Mouse (Mus musculus) embryonic facial prominence, embryonic 12.5 days (tissue): ENCODE measurements around the gene Tsfm. TPM values are rescaled to one million over a fixed set of nuclear protein-coding genes. Genes with fewer than 3 reads are reported as not detected.

Experiments used
- ATAC-seq: fragments of 200-750 bp; cut with Nextera tagmentation; 2 replicates; pipeline ENCODE4 v1.8.0; 2017; ENCODE audit not compliant: insufficient number of reproducible peaks, insufficient read depth, low FRiP score, low TSS enrichment
- H3K27ac ChIP-seq: fragments of 300-500 bp; sonication (generic); 2 replicates; pipeline ENCODE4 v1.5.1; 2016; ENCODE audit warnings: mild to moderate bottlenecking
- H3K27me3 ChIP-seq: fragments of 300-500 bp; sonication (generic); 2 replicates; pipeline ENCODE4 v1.6.1; 2016; ENCODE audit warnings: mild to moderate bottlenecking, moderate library complexity
- H3K36me3 ChIP-seq: fragments of 300-500 bp; sonication (generic); 2 replicates; pipeline ENCODE4 v1.6.1; 2016; ENCODE audit warnings: mild to moderate bottlenecking
- H3K4me1 ChIP-seq: fragments of 300-500 bp; sonication (generic); 2 replicates; pipeline ENCODE4 v1.6.1; 2016
- H3K4me2 ChIP-seq: fragments of 300-500 bp; sonication (generic); replicated peaks from 2 replicates; pipeline ENCODE4 v1.6.1; 2016; ENCODE audit warnings: mild to moderate bottlenecking, moderate library complexity
- H3K4me3 ChIP-seq: fragments of 300-500 bp; sonication (generic); 2 replicates; pipeline ENCODE4 v1.5.1; 2016; ENCODE audit warnings: mild to moderate bottlenecking
- H3K9ac ChIP-seq: fragments of 300-500 bp; sonication (generic); 2 replicates; pipeline ENCODE4 v1.6.1; 2016; ENCODE audit warnings: mild to moderate bottlenecking, moderate library complexity
- H3K9me3 ChIP-seq: fragments of 300-500 bp; sonication (generic); 2 replicates; pipeline ENCODE4 v1.6.1; 2016; ENCODE audit warnings: mild to moderate bottlenecking, moderate library complexity
- WGBS: fragments of 180-500 bp; shearing (Covaris S2); methylation state at CpG from one replicate; pipeline ENCODE4 v1.1.7; 2016; 5-methylcytosine and 5-hydroxymethylcytosine counted together
- polyA plus RNA-seq: library from polyadenylated mRNA; unstranded; fragments of >200 nt; fragmentation: Nextera tagmentation; extraction: Ambion mirVana; gene quantifications from 2 replicates; pipeline ENCODE4 v1.2.1, GENCODE M21; 2016

Tsfm gene
- polyA plus RNA-seq, 1 experiment from 2014 or later: 84.1 TPM

DNA sequence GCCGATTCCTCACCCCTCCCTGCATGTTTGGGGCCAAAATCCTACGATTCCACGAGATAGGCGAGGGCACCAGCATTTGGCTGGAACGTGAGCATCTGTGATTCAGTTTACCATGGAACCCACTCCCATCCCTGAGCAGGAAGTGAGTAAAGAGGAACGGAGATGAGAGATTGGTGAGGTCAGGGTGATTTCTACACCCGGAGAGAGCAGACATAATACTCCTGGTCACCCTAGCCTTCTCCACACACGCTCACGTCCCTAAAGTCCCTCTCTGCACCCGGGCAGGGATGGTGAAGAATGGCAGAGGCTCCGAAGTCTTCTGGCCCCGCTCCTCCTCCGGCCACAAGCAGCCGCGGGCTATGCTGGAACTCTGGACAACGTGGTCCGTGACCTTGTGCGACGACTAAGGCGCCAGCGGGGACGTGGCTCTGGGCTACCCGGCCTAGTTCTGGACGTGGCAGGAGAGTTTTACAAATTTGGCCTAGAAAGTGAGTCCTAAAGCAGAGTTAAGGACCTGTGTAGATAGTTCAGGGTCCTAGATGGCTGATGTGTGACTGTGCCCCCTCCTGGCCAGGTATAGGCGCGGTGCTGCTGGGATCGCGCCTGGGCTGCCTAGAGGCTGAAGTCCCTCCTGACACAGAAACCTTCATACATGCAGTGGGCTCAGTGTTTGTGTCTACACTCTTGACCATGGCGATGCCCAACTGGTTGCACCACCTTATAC lies 18.9 kb upstream of the Tsfm start:
- H3K27ac ChIP-seq: no peak overlapping the region
- H3K36me3 ChIP-seq: peaks cover 5% of the 10 kb centered on the region; the same call in 1 of the 2 replicates
- 2% methylated on average over 29 of the region's 29 CpGs for WGBS
- H3K9me3 ChIP-seq: no peaks in the 10 kb centered on the region
- peaks cover 3% of the 10 kb centered on the region; the same call in 1 of the 2 replicates for H3K4me1 ChIP-seq
- no peak overlapping the region for H3K9ac ChIP-seq
- H3K4me3 ChIP-seq: peak overlapping the region; percentile 6; the same call in 1 of the 2 replicates
- ATAC-seq: no peak
- peak overlapping the region; percentile 1; the same call in 1 of the 2 replicates for H3K4me2 ChIP-seq
- peaks cover 53% of the 10 kb centered on the region for H3K27me3 ChIP-seq

- ATAC-seq: no peak
- Histone ChIP-seq H3K27me3 (peaks cover 53% of the 10 kb centered on the region), H3K9ac (no peak overlapping the region), H3K36me3 (peaks cover 5% of the 10 kb centered on the region; the same call in 1 of the 2 replicates), H3K4me2 (peak overlapping the region; percentile 1), H3K4me1 (peaks cover 3% of the 10 kb centered on the region; the same call in 1 of the 2 replicates), H3K27ac (no peak overlapping the region), H3K9me3 (no peaks in the 10 kb centered on the region), H3K4me3 (0 out of 2 replicates have a peak overlapping the region, but pooled peaks have one; percentile 6)
- WGBS: 4% methylated on average over 35 of the region's 35 CpGs
Measured at GRCm38 (mm10) chr10:127048608-127049394, 18.2 kb upstream of the Tsfm start.

DNA sequence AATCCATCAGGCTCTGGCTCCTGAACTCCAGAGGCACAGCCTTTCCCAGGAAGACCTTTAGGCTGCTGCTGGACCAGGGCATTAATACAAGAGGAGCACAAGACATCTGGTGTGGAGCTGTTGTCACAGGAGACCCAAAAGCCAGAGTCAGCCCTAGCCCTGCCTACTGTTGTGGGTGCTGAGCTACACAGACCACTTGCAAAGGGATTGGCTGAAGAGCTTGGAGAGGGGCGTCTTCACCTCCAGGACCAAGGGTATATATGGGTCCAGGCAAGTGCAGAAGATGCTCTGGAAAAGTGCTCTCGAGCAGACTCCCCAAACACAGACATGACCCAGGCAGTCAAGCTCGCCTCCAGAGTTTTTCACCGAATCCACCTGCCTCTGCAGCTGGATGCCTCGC lies 17.3 kb upstream of the Tsfm start, which contains the start of gene Cyp27b1:
Gene Cyp27b1, plus strand, starts transcription at position 297 of the 400 bp plus-strand sequence.
- no peak for ATAC-seq
- peaks cover 53% of the 10 kb centered on the region for H3K27me3 ChIP-seq
- peak within 1 kb of the TSS; percentile 1 for H3K4me2 ChIP-seq
- H3K4me3 ChIP-seq: 0 out of 2 replicates have a peak within 1 kb of the TSS, but pooled peaks have one; percentile 6
- 26% methylated on average over 5 of the region's 5 CpGs for WGBS
- peaks cover 10% of the 10 kb centered on the region for H3K36me3 ChIP-seq
- H3K4me1 ChIP-seq: peaks cover 6% of the 10 kb centered on the region; the same call in 1 of the 2 replicates
- no peak within 1 kb of the TSS for H3K9ac ChIP-seq
- H3K27ac ChIP-seq: no peak within 1 kb of the TSS
- no peaks in the 10 kb centered on the region for H3K9me3 ChIP-seq

GRCm38 (mm10) chr10:127043187-127043586 lies 12.5 kb upstream of the Tsfm start:
- Histone ChIP-seq H3K36me3 (peaks cover 10% of the 10 kb centered on the region), H3K27me3 (peaks cover 22% of the 10 kb centered on the region), H3K4me1 (peaks cover 9% of the 10 kb centered on the region; the same call in 1 of the 2 replicates), H3K9me3 (no peaks in the 10 kb centered on the region), H3K4me3 (no peak overlapping the region), H3K4me2 (no peak overlapping the region), H3K9ac (no peak overlapping the region), H3K27ac (no peak overlapping the region)
- ATAC-seq: no peak
- WGBS: 81% methylated on average over 6 of the region's 6 CpGs

DNA sequence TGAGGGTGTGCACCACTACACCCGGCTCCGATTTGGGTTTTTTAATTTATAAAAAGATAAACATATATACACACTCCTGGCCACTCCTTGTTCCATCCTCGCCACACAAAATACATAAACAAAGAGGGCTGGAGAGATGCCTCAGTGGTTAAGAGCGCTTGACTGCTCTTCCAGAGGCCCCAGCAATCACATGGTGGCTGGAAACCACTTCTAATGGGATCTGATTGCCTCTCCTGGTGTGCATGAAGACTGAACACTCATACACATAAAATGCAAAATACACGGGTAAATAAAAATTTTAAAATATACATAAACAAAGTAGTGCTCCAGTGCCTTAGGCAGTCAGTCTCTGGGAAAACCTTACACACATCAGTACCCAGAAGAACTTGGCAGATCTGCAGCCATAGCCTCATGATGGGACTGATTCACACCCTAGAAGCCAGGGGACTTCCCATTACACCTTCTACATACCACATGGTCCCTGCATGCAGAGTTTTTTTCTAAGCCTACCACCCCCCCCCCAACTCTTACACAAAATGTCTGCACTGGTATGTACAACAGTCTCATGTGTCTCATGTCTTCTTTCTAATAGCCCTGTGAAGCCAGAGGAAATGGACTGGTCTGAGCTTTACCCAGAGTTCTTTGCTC lies 12.0 kb upstream of the Tsfm start:
- H3K4me1 ChIP-seq: peaks cover 9% of the 10 kb centered on the region; the same call in 1 of the 2 replicates
- H3K9me3 ChIP-seq: no peaks in the 10 kb centered on the region
- H3K27ac ChIP-seq: no peak overlapping the region
- H3K27me3 ChIP-seq: peaks cover 16% of the 10 kb centered on the region
- peak overlapping the region; percentile 97 for H3K4me2 ChIP-seq
- 16% methylated on average over 5 of the region's 5 CpGs for WGBS
- ATAC-seq: no peak
- peaks cover 10% of the 10 kb centered on the region for H3K36me3 ChIP-seq
- H3K9ac ChIP-seq: peak overlapping the region; percentile 68
- peak overlapping the region; percentile 83 for H3K4me3 ChIP-seq

DNA sequence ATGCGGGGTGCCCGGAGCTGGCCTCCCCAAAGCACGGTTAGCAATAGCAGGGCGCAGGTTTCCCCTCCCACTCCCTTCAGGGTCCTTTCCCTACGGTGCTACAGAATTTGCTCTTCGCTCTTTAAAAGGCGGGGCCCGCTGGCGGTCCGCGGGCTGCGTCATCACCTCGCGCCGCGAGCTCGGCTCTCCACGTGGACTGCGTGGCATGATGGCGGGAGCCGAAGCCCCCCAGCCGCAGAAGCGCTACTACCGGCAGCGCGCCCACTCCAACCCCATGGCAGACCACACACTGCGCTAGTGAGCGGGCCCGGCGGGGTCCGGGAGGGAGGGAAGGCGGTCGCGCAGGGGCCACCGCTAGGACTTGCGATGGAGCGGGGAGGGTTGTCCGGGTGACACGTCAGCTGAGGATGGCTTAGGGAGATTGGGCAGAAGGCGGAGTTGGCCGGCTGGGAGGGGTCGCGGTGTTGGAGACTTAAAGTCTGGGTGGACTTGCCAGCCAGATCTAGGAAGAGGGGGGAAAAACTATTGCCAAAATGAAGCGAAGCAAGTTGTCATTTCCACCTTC lies 11.2 kb upstream of the Tsfm start:
- H3K4me3 ChIP-seq: peak overlapping the region; percentile 83
- peaks cover 9% of the 10 kb centered on the region; the same call in 1 of the 2 replicates for H3K4me1 ChIP-seq
- peaks cover 10% of the 10 kb centered on the region for H3K36me3 ChIP-seq
- no peaks in the 10 kb centered on the region for H3K9me3 ChIP-seq
- peak; percentile 79 for ATAC-seq
- peaks cover 10% of the 10 kb centered on the region; the same call in 1 of the 2 replicates for H3K27me3 ChIP-seq
- peak overlapping the region; percentile 80; the same call in 1 of the 2 replicates for H3K27ac ChIP-seq
- peak overlapping the region; percentile 68 for H3K9ac ChIP-seq
- WGBS: under 1% methylated on average over 44 of the region's 44 CpGs
- H3K4me2 ChIP-seq: peak overlapping the region; percentile 97

DNA sequence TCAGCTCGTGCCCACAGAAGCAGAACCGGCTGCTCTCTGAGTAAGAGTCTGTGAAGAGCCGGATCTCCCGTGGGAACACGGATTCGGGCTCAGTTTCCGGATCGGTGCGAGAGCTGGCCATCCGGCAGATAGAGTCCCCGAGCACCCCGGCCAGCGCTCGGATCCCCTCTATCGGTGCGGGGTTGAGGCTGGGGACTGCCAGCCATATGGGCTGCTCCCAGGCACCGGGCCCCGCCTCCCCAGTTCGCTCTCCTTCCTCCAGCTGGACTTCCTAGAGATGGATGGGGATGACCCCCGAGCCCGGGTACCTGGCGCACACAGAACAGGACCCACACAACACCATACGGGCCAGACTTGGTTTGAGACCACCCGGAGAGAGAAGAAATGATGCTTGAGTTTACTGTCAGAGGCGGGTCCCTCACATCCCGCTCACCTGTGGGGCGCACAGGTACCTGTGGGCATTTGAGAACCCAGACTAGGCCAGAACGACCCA lies 10.7 kb upstream of the Tsfm start, which contains the start of the genes Mettl1 and Eef1akmt3:
Gene Mettl1, plus strand, starts transcription at position 141 of the 493 bp plus-strand sequence.
Gene Eef1akmt3, minus strand, starts transcription at position 240 of the 493 bp plus-strand sequence.
- Histone ChIP-seq H3K4me3 (peak within 1 kb of the TSS; percentile 83), H3K27me3 (peaks cover 10% of the 10 kb centered on the region; the same call in 1 of the 2 replicates), H3K4me2 (peak within 1 kb of the TSS; percentile 97), H3K4me1 (peaks cover 9% of the 10 kb centered on the region; the same call in 1 of the 2 replicates), H3K9ac (peak within 1 kb of the TSS; percentile 68), H3K9me3 (no peaks in the 10 kb centered on the region), H3K27ac (peak within 1 kb of the TSS; percentile 80; the same call in 1 of the 2 replicates), H3K36me3 (peaks cover 10% of the 10 kb centered on the region)
- ATAC-seq: peak; percentile 61
- under 1% methylated on average over 28 of the region's 28 CpGs for WGBS

GRCm38 (mm10) chr10:127040569-127041214 lies 10.1 kb upstream of the Tsfm start:
- Histone ChIP-seq H3K4me1 (peaks cover 9% of the 10 kb centered on the region; the same call in 1 of the 2 replicates), H3K36me3 (peaks cover 10% of the 10 kb centered on the region), H3K27ac (0 out of 2 replicates have a peak overlapping the region, but pooled peaks have one; percentile 66), H3K4me3 (peak overlapping the region; percentile 83), H3K4me2 (peak overlapping the region; percentile 97), H3K9ac (peak overlapping the region; percentile 68), H3K9me3 (no peaks in the 10 kb centered on the region), H3K27me3 (peaks cover 10% of the 10 kb centered on the region; the same call in 1 of the 2 replicates)
- WGBS: 2% methylated on average over 20 of the region's 20 CpGs
- no peak for ATAC-seq

DNA sequence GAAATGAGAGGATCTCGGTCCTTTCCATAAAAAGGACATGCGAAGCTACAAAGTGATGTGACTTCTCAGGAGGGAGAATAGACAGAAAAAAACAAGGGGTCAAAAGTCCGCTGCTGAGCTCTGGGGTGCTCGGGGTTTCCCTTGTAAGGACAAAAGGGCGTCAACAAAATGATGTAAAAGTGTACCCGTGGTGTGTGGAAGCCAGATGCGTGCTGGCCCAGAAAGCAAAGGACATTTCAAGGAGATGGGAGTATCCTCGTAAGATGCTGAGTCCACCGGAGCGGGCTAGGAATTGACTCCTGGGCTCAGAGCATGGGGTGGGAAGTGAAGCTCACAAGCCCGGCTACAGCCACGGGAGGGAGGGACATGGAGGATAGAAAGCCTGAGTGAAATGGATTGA lies 7.0 kb upstream of the Tsfm start:
- Histone ChIP-seq H3K4me2 (no peak overlapping the region), H3K9ac (no peak overlapping the region), H3K36me3 (no peaks in the 10 kb centered on the region), H3K27me3 (peaks cover 10% of the 10 kb centered on the region; the same call in 1 of the 2 replicates), H3K4me1 (peaks cover 4% of the 10 kb centered on the region; the same call in 1 of the 2 replicates), H3K9me3 (no peaks in the 10 kb centered on the region), H3K27ac (no peak overlapping the region), H3K4me3 (no peak overlapping the region)
- no peak for ATAC-seq
- WGBS: 80% methylated on average over 12 of the region's 12 CpGs

- no peak for ATAC-seq
- WGBS: 80% methylated on average over 12 of the region's 12 CpGs
- no peak overlapping the region for H3K4me3 ChIP-seq
- H3K36me3 ChIP-seq: no peaks in the 10 kb centered on the region
- no peak overlapping the region for H3K27ac ChIP-seq
- H3K27me3 ChIP-seq: peaks cover 10% of the 10 kb centered on the region; the same call in 1 of the 2 replicates
- H3K9me3 ChIP-seq: no peaks in the 10 kb centered on the region
- H3K4me2 ChIP-seq: no peak overlapping the region
- no peaks in the 10 kb centered on the region for H3K4me1 ChIP-seq
- H3K9ac ChIP-seq: no peak overlapping the region
Measured at GRCm38 (mm10) chr10:127036273-127036672, 5.6 kb upstream of the Tsfm start.
